Mouse (Mus musculus): ENCODE data around the gene Sirt4. TPM values are rescaled to one million over a fixed set of nuclear protein-coding genes. Genes with fewer than 3 reads are reported as not detected.
A peak's percentile ranks its signal among the peaks of the same experiment; 100 is the strongest.
"Not testable (repeated sequence)": the region's sequence is repeated elsewhere in the genome, so short reads cannot be mapped to it uniquely, and the experiment has no call there.

Gene Sirt4
- polyA plus RNA-seq, 1 experiment from 2014 or later, result 32.2 TPM

- Histone ChIP-seq H3K36me3 (no peaks in the 10 kb centered on the region), H3K9ac (no peak overlapping the region), H3K4me1 (replicated peaks) (no peaks in the 10 kb centered on the region), H3K9me3 (no peaks in the 10 kb centered on the region), H3K27me3 (no peaks in the 10 kb centered on the region), H3K27ac (replicated peaks) (no peak overlapping the region), H3K4me2 (no peak overlapping the region), H3K4me3 (no peak overlapping the region)
- ATAC-seq (ENCODE audit: low FRiP score, low read depth), result no peak
- 86% methylated on average over 12 of the region's 12 CpGs for WGBS
Observed at GRCm38 (mm10) chr5:115500383-115500935, 15.9 kb upstream of the Sirt4 start.

- no peak overlapping the region for H3K4me3 ChIP-seq
- no peak overlapping the region for H3K4me2 ChIP-seq
- H3K9ac ChIP-seq, result no peak overlapping the region
- ATAC-seq (ENCODE audit: low FRiP score, low read depth), result no peak
- H3K4me1 ChIP-seq (replicated peaks), result no peaks in the 10 kb centered on the region; the same call in 1 of the 2 replicates
- no peaks in the 10 kb centered on the region for H3K9me3 ChIP-seq
- no peaks in the 10 kb centered on the region for H3K36me3 ChIP-seq
- no peaks in the 10 kb centered on the region for H3K27me3 ChIP-seq
- 62% methylated on average over 9 of the region's 9 CpGs for WGBS
- H3K27ac ChIP-seq (replicated peaks), result no peak overlapping the region
Observed at GRCm38 (mm10) chr5:115498307-115499240, 14.0 kb upstream of the Sirt4 start.

- Histone ChIP-seq H3K36me3 (no peaks in the 10 kb centered on the region), H3K9me3 (no peaks in the 10 kb centered on the region), H3K27me3 (no peaks in the 10 kb centered on the region), H3K4me3 (no peak overlapping the region), H3K4me2 (no peak overlapping the region), H3K4me1 (replicated peaks) (peaks cover 3% of the 10 kb centered on the region), H3K27ac (replicated peaks) (no peak overlapping the region), H3K9ac (no peak overlapping the region)
- 71% methylated on average over 7 of the region's 7 CpGs for WGBS
- no peak for ATAC-seq (ENCODE audit: low FRiP score, low read depth)
Observed at GRCm38 (mm10) chr5:115497033-115497432, 12.5 kb upstream of the Sirt4 start.

GRCm38 (mm10) chr5:115495618-115496017 is 11.1 kb upstream of the Sirt4 start:
- not testable (repeated sequence) for H3K27me3 ChIP-seq; H3K27ac ChIP-seq (replicated peaks); H3K9ac ChIP-seq; ATAC-seq (ENCODE audit: low FRiP score, low read depth); H3K4me2 ChIP-seq; H3K4me3 ChIP-seq; H3K36me3 ChIP-seq; H3K9me3 ChIP-seq
- peaks cover 17% of the 10 kb centered on the region for H3K4me1 ChIP-seq (replicated peaks)
- 75% methylated on average over 3 of the region's 3 CpGs for WGBS

GRCm38 (mm10) chr5:115493441-115493840 is 8.9 kb upstream of the Sirt4 start:
- WGBS, result 64% methylated on average over 5 of the region's 5 CpGs
- Histone ChIP-seq H3K4me3 (no peak overlapping the region), H3K9ac (no peak overlapping the region), H3K9me3 (no peaks in the 10 kb centered on the region), H3K4me1 (replicated peaks) (peaks cover 23% of the 10 kb centered on the region), H3K4me2 (no peak overlapping the region), H3K36me3 (no peaks in the 10 kb centered on the region), H3K27me3 (no peaks in the 10 kb centered on the region), H3K27ac (replicated peaks) (peak overlapping the region; percentile 59)
- no peak for ATAC-seq (ENCODE audit: low FRiP score, low read depth)

- WGBS, result 81% methylated on average over 6 of the region's 6 CpGs
- Histone ChIP-seq H3K9ac (no peak overlapping the region), H3K4me3 (no peak overlapping the region), H3K4me1 (replicated peaks) (peaks cover 25% of the 10 kb centered on the region), H3K4me2 (no peak overlapping the region), H3K9me3 (no peaks in the 10 kb centered on the region), H3K27me3 (no peaks in the 10 kb centered on the region), H3K27ac (replicated peaks) (no peak overlapping the region), H3K36me3 (no peaks in the 10 kb centered on the region)
- no peak for ATAC-seq (ENCODE audit: low FRiP score, low read depth)
Observed at GRCm38 (mm10) chr5:115492711-115493335, 8.3 kb upstream of the Sirt4 start.

- ATAC-seq (ENCODE audit: low FRiP score, low read depth), result no peak
- Histone ChIP-seq H3K36me3 (no peaks in the 10 kb centered on the region), H3K4me3 (peak overlapping the region; percentile 29), H3K4me1 (replicated peaks) (peaks cover 25% of the 10 kb centered on the region), H3K27ac (replicated peaks) (no peak overlapping the region), H3K4me2 (peak overlapping the region; percentile 74), H3K9ac (peak overlapping the region; percentile 47; the same call in 1 of the 2 replicates), H3K9me3 (no peaks in the 10 kb centered on the region), H3K27me3 (no peaks in the 10 kb centered on the region)
- 3% methylated on average over 28 of the region's 28 CpGs for WGBS
Observed at GRCm38 (mm10) chr5:115491771-115492322, 7.3 kb upstream of the Sirt4 start.

- no peak overlapping the region for H3K4me3 ChIP-seq
- H3K4me2 ChIP-seq, result peak overlapping the region; percentile 74
- no peak for ATAC-seq (ENCODE audit: low FRiP score, low read depth)
- WGBS, result 35% methylated on average over 5 of the region's 5 CpGs
- peak overlapping the region; percentile 100; the same call in 1 of the 2 replicates for H3K27ac ChIP-seq (replicated peaks)
- H3K27me3 ChIP-seq, result no peaks in the 10 kb centered on the region
- H3K9ac ChIP-seq, result no peak overlapping the region
- no peaks in the 10 kb centered on the region for H3K9me3 ChIP-seq
- H3K4me1 ChIP-seq (replicated peaks), result peaks cover 25% of the 10 kb centered on the region
- no peaks in the 10 kb centered on the region for H3K36me3 ChIP-seq
Observed at GRCm38 (mm10) chr5:115491076-115491475, 6.6 kb upstream of the Sirt4 start.

GRCm38 (mm10) chr5:115490638-115491000 is 6.1 kb upstream of the Sirt4 start:
- WGBS, result 10% methylated on average over 8 of the region's 8 CpGs
- Histone ChIP-seq H3K4me2 (peak overlapping the region; percentile 74), H3K9ac (0 out of 2 replicates have a peak overlapping the region, but pooled peaks have one; percentile 20), H3K9me3 (no peaks in the 10 kb centered on the region), H3K4me1 (replicated peaks) (peaks cover 25% of the 10 kb centered on the region), H3K27ac (replicated peaks) (peak overlapping the region; percentile 100), H3K4me3 (peak overlapping the region; percentile 44; the same call in 1 of the 2 replicates), H3K36me3 (no peaks in the 10 kb centered on the region), H3K27me3 (no peaks in the 10 kb centered on the region)
- no peak for ATAC-seq (ENCODE audit: low FRiP score, low read depth)

- Histone ChIP-seq H3K4me1 (replicated peaks) (peaks cover 26% of the 10 kb centered on the region), H3K36me3 (no peaks in the 10 kb centered on the region), H3K9me3 (no peaks in the 10 kb centered on the region), H3K9ac (peak overlapping the region; percentile 84), H3K27ac (replicated peaks) (peak overlapping the region; percentile 100), H3K27me3 (no peaks in the 10 kb centered on the region), H3K4me2 (peak overlapping the region; percentile 74), H3K4me3 (peak overlapping the region; percentile 44)
- WGBS, result under 1% methylated on average over 50 of the region's 50 CpGs
- ATAC-seq (ENCODE audit: low FRiP score, low read depth), result peak; percentile 83
Observed at GRCm38 (mm10) chr5:115489699-115490637, 5.4 kb upstream of the Sirt4 start.
